Mouse (Mus musculus) kidney, embryonic 15.5 days (tissue): ENCODE results near the gene Faap20. TPM values are rescaled to one million over a fixed set of nuclear protein-coding genes. Genes with fewer than 3 reads are reported as not detected.
A peak's percentile ranks its signal among the peaks of the same experiment; 100 is the strongest.

Experiments used
- ATAC-seq: fragments of 200-750 bp; cut with Nextera tagmentation; replicated peaks from 2 replicates; pipeline ENCODE4 v1.8.0; 2017; ENCODE audit warnings: moderate TSS enrichment; ENCODE audit not compliant: low FRiP score
- H3K27ac ChIP-seq: fragments of 300-500 bp; sonication (generic); 2 replicates; pipeline ENCODE4 v1.5.1; 2015; ENCODE audit warnings: mild to moderate bottlenecking, inconsistent platforms
- H3K27me3 ChIP-seq: fragments of 300-500 bp; sonication (generic); 2 replicates; pipeline ENCODE4 v1.6.1; 2015; ENCODE audit warnings: inconsistent platforms
- H3K36me3 ChIP-seq: fragments of 300-500 bp; sonication (generic); 2 replicates; pipeline ENCODE4 v1.6.1; 2015; ENCODE audit warnings: inconsistent platforms
- H3K4me1 ChIP-seq: fragments of 300-500 bp; sonication (generic); 2 replicates; pipeline ENCODE4 v1.6.1; 2015; ENCODE audit warnings: inconsistent platforms
- H3K4me2 ChIP-seq: fragments of 300-500 bp; sonication (generic); 2 replicates; pipeline ENCODE4 v1.6.1; 2015; ENCODE audit warnings: moderate library complexity, mild to moderate bottlenecking, inconsistent platforms
- H3K4me3 ChIP-seq: fragments of 300-500 bp; sonication (generic); replicated peaks from 2 replicates; pipeline ENCODE4 v1.5.1; 2015; ENCODE audit warnings: mild to moderate bottlenecking, inconsistent platforms
- H3K9ac ChIP-seq: fragments of 300-500 bp; sonication (generic); 2 replicates; pipeline ENCODE4 v1.6.1; 2015; ENCODE audit warnings: mild to moderate bottlenecking, inconsistent platforms
- H3K9me3 ChIP-seq: fragments of 300-500 bp; sonication (generic); replicated peaks from 2 replicates; pipeline ENCODE4 v1.6.1; 2016; ENCODE audit warnings: inconsistent platforms
- WGBS: fragments of 180-500 bp; shearing (Covaris S2); methylation state at CpG from one replicate; pipeline ENCODE4 v1.1.7; 2015; ENCODE audit warnings: mixed read lengths; 5-methylcytosine and 5-hydroxymethylcytosine counted together
- polyA plus RNA-seq: library from polyadenylated mRNA; unstranded; fragments of >200 nt; fragmentation: Nextera tagmentation; extraction: Ambion mirVana; gene quantifications from 2 replicates; pipeline ENCODE4 v1.2.1, GENCODE M21; 2015

Gene Faap20
- polyA plus RNA-seq, 1 experiment from 2014 or later: 68.8 TPM

- H3K4me3 ChIP-seq: no peak overlapping the region
- H3K9me3 ChIP-seq: no peaks in the 10 kb centered on the region
- peaks cover 24% of the 10 kb centered on the region for H3K4me1 ChIP-seq
- no peaks in the 10 kb centered on the region for H3K27me3 ChIP-seq
- ATAC-seq: no peak
- no peak overlapping the region for H3K27ac ChIP-seq
- no peak overlapping the region for H3K9ac ChIP-seq
- no peak overlapping the region for H3K4me2 ChIP-seq
- H3K36me3 ChIP-seq: peaks cover 4% of the 10 kb centered on the region; the same call in 1 of the 2 replicates
- WGBS: 87% methylated on average over 3 of the region's 3 CpGs
Observed at GRCm38 (mm10) chr4:155264521-155265321, 15.1 kb downstream of the Faap20 start.

- ATAC-seq: no peak
- H3K27ac ChIP-seq: peak overlapping the region; percentile 64
- no peaks in the 10 kb centered on the region for H3K9me3 ChIP-seq
- H3K9ac ChIP-seq: no peak overlapping the region
- no peak overlapping the region for H3K4me2 ChIP-seq
- 53% methylated on average over 7 of the region's 7 CpGs for WGBS
- H3K27me3 ChIP-seq: no peaks in the 10 kb centered on the region
- no peak overlapping the region for H3K4me3 ChIP-seq
- H3K4me1 ChIP-seq: peaks cover 24% of the 10 kb centered on the region
- H3K36me3 ChIP-seq: no peaks in the 10 kb centered on the region
Observed at GRCm38 (mm10) chr4:155267047-155267543, 17.5 kb downstream of the Faap20 start.

- H3K9me3 ChIP-seq: no peaks in the 10 kb centered on the region
- peak overlapping the region; percentile 64 for H3K27ac ChIP-seq
- H3K27me3 ChIP-seq: no peaks in the 10 kb centered on the region
- WGBS: 36% methylated on average over 12 of the region's 12 CpGs
- H3K36me3 ChIP-seq: no peaks in the 10 kb centered on the region
- H3K4me3 ChIP-seq: no peak overlapping the region
- no peak overlapping the region for H3K9ac ChIP-seq
- ATAC-seq: 0 out of 2 replicates have a peak, but pooled peaks have one; percentile 52
- 0 out of 2 replicates have a peak overlapping the region, but pooled peaks have one; percentile 2 for H3K4me2 ChIP-seq
- peaks cover 24% of the 10 kb centered on the region for H3K4me1 ChIP-seq
Observed at GRCm38 (mm10) chr4:155267639-155268175, 18.1 kb downstream of the Faap20 start.

- no peaks in the 10 kb centered on the region for H3K27me3 ChIP-seq
- peaks cover 24% of the 10 kb centered on the region for H3K4me1 ChIP-seq
- no peak overlapping the region for H3K4me2 ChIP-seq
- H3K9me3 ChIP-seq: no peaks in the 10 kb centered on the region
- ATAC-seq: peak; percentile 62; the same call in 1 of the 2 replicates
- H3K36me3 ChIP-seq: no peaks in the 10 kb centered on the region
- H3K9ac ChIP-seq: no peak overlapping the region
- WGBS: 24% methylated on average over 5 of the region's 5 CpGs
- no peak overlapping the region for H3K4me3 ChIP-seq
- peak overlapping the region; percentile 64; the same call in 1 of the 2 replicates for H3K27ac ChIP-seq
Observed at GRCm38 (mm10) chr4:155268382-155268781, 18.8 kb downstream of the Faap20 start.

GRCm38 (mm10) chr4:155274451-155274850 is 24.8 kb downstream of the Faap20 start:
- peaks cover 17% of the 10 kb centered on the region for H3K4me1 ChIP-seq
- WGBS: 38% methylated on average over 5 of the region's 5 CpGs
- no peak for ATAC-seq

GRCm38 (mm10) chr4:155274851-155275250 is 25.2 kb downstream of the Faap20 start:
- 45% methylated on average over 3 of the region's 3 CpGs for WGBS

More at GRCm38 (mm10) chr4:155274451-155274850, 24.8 kb downstream of the Faap20 start:
- H3K4me2 ChIP-seq: no peak overlapping the region
- no peaks in the 10 kb centered on the region for H3K36me3 ChIP-seq
- no peaks in the 10 kb centered on the region for H3K9me3 ChIP-seq
- H3K4me3 ChIP-seq: no peak overlapping the region
- no peak overlapping the region for H3K9ac ChIP-seq
- H3K27me3 ChIP-seq: no peaks in the 10 kb centered on the region
- peak overlapping the region; percentile 28 for H3K27ac ChIP-seq

GRCm38 (mm10) chr4:155277963-155278362 is 28.4 kb downstream of the Faap20 start:
- Histone ChIP-seq H3K27ac (no peak overlapping the region), H3K9ac (no peak overlapping the region), H3K36me3 (no peaks in the 10 kb centered on the region), H3K4me2 (no peak overlapping the region), H3K27me3 (no peaks in the 10 kb centered on the region), H3K9me3 (no peaks in the 10 kb centered on the region), H3K4me3 (no peak overlapping the region), H3K4me1 (peaks cover 47% of the 10 kb centered on the region)
- WGBS: 77% methylated on average over 6 of the region's 6 CpGs
- ATAC-seq: no peak

More at GRCm38 (mm10) chr4:155274851-155275250, 25.2 kb downstream of the Faap20 start:
- Histone ChIP-seq H3K27me3 (no peaks in the 10 kb centered on the region), H3K9ac (no peak overlapping the region), H3K27ac (peak overlapping the region; percentile 28), H3K36me3 (no peaks in the 10 kb centered on the region), H3K4me2 (no peak overlapping the region), H3K4me1 (peaks cover 18% of the 10 kb centered on the region), H3K9me3 (no peaks in the 10 kb centered on the region), H3K4me3 (no peak overlapping the region)
- ATAC-seq: no peak

- Histone ChIP-seq H3K36me3 (no peaks in the 10 kb centered on the region), H3K27ac (0 out of 2 replicates have a peak overlapping the region, but pooled peaks have one; percentile 41), H3K4me2 (no peak overlapping the region), H3K4me1 (peaks cover 57% of the 10 kb centered on the region), H3K27me3 (no peaks in the 10 kb centered on the region), H3K4me3 (no peak overlapping the region), H3K9ac (no peak overlapping the region), H3K9me3 (no peaks in the 10 kb centered on the region)
- WGBS: 79% methylated on average over 8 of the region's 8 CpGs
- no peak for ATAC-seq
Observed at GRCm38 (mm10) chr4:155279054-155279453, 29.5 kb downstream of the Faap20 start.

- Histone ChIP-seq H3K36me3 (no peaks in the 10 kb centered on the region), H3K4me2 (no peak overlapping the region; the same call in 1 of the 2 replicates), H3K4me3 (no peak overlapping the region), H3K9ac (no peak overlapping the region), H3K27ac (peak overlapping the region; percentile 80; the same call in 1 of the 2 replicates), H3K27me3 (no peaks in the 10 kb centered on the region), H3K4me1 (peaks cover 56% of the 10 kb centered on the region), H3K9me3 (no peaks in the 10 kb centered on the region)
- 57% methylated on average over 16 of the region's 16 CpGs for WGBS
- peak; percentile 38; the same call in 1 of the 2 replicates for ATAC-seq
Observed at GRCm38 (mm10) chr4:155279926-155280767, 30.5 kb downstream of the Faap20 start.

GRCm38 (mm10) chr4:155280768-155281121 is 31.1 kb downstream of the Faap20 start:
- no peaks in the 10 kb centered on the region for H3K9me3 ChIP-seq
- no peak overlapping the region for H3K4me2 ChIP-seq
- no peak overlapping the region for H3K4me3 ChIP-seq
- WGBS: 79% methylated on average over 1 of the region's 1 CpGs
- ATAC-seq: no peak; the same call in 1 of the 2 replicates
- peak overlapping the region; percentile 80; the same call in 1 of the 2 replicates for H3K27ac ChIP-seq
- no peaks in the 10 kb centered on the region for H3K27me3 ChIP-seq
- H3K4me1 ChIP-seq: peaks cover 60% of the 10 kb centered on the region
- no peak overlapping the region for H3K9ac ChIP-seq
- no peaks in the 10 kb centered on the region for H3K36me3 ChIP-seq

GRCm38 (mm10) chr4:155281227-155281626 is 31.6 kb downstream of the Faap20 start:
- Histone ChIP-seq H3K27ac (peak overlapping the region; percentile 80; the same call in 1 of the 2 replicates), H3K36me3 (no peaks in the 10 kb centered on the region), H3K4me2 (no peak overlapping the region), H3K4me1 (peaks cover 60% of the 10 kb centered on the region), H3K9ac (no peak overlapping the region), H3K4me3 (no peak overlapping the region), H3K27me3 (no peaks in the 10 kb centered on the region), H3K9me3 (no peaks in the 10 kb centered on the region)
- WGBS: 75% methylated on average over 2 of the region's 2 CpGs
- no peak for ATAC-seq
